Mouse (Mus musculus) CH12.LX (cell line): ENCODE data around the gene Alpi. TPM values are rescaled to one million over a fixed set of nuclear protein-coding genes. Genes with fewer than 3 reads are reported as not detected.

Experiments
- DNase-seq: peaks from one replicate; pipeline ENCODE4 v3.0.0-alpha.2; 2013; ENCODE audit errors: extremely low read depth
- H3K27ac ChIP-seq: 2 replicates; pipeline ENCODE4 v1.5.1; 2012; ENCODE audit warnings: low read depth, mild to moderate bottlenecking, control low read depth, moderate library complexity; ENCODE audit not compliant: insufficient read depth
- H3K27me3 ChIP-seq: replicated peaks from 2 replicates; pipeline ENCODE3; 2012; ENCODE audit warnings: inconsistent platforms
- H3K36me3 ChIP-seq, 2 experiments: replicated peaks in 1 of 2; 2 replicates each; pipeline versions ENCODE3 to v1.6.1; 2012; ENCODE audit warnings: inconsistent platforms in 1 of 2, low read length in 1 of 2, mild to moderate bottlenecking in 1 of 2, mixed read lengths in 1 of 2, moderate library complexity in 1 of 2; ENCODE audit not compliant: control insufficient read depth in 1 of 2, insufficient read depth in 1 of 2
- H3K4me1 ChIP-seq, 2 experiments: 2 replicates each; pipeline ENCODE4 v1.6.1; 2012; ENCODE audit warnings: inconsistent platforms in 1 of 2, moderate library complexity in 1 of 2; ENCODE audit not compliant: insufficient read depth in 2 of 2, control insufficient read depth in 1 of 2
- H3K4me2 ChIP-seq: 2 replicates; pipeline ENCODE4 v1.6.1; 2012; ENCODE audit warnings: low read depth, mild to moderate bottlenecking, control low read depth; ENCODE audit not compliant: poor library complexity, insufficient read depth, severe bottlenecking
- H3K4me3 ChIP-seq, 3 experiments: fragments of 150-350 bp in 1 of 3; sonication (generic) in 1 of 3; replicated peaks in 1 of 3; 2 replicates each; pipeline versions ENCODE3 to v1.5.1; 2011 to 2012; ENCODE audit warnings: low read depth in 2 of 3, low read length in 2 of 3, mild to moderate bottlenecking in 2 of 3, moderate library complexity in 2 of 3, control low read depth in 1 of 3, improper control_type of control experiment in 1 of 3, inconsistent platforms in 1 of 3, mixed read lengths in 1 of 3; ENCODE audit not compliant: poor library complexity in 1 of 3
- H3K79me2 ChIP-seq: replicated peaks from 2 replicates; pipeline ENCODE4 v1.6.1; 2012; ENCODE audit warnings: mild to moderate bottlenecking, moderate library complexity; ENCODE audit not compliant: control insufficient read depth, poor library complexity, insufficient read depth, severe bottlenecking; ENCODE audit errors: extremely low read depth
- H3K9ac ChIP-seq: 2 replicates; pipeline ENCODE4 v1.6.1; 2012; ENCODE audit warnings: low read depth, mild to moderate bottlenecking, control low read depth, moderate library complexity; ENCODE audit not compliant: insufficient read depth
- H3K9me3 ChIP-seq: replicated peaks from 2 replicates; pipeline ENCODE3; 2012; ENCODE audit warnings: low read length, inconsistent platforms, mixed read lengths
- CTCF ChIP-seq, 2 experiments: IDR thresholded peaks in 1 of 2; conservative IDR thresholded peaks in 1 of 2; 2 replicates each; pipeline ENCODE4 v1.5.1; 2011 to 2012; ENCODE audit warnings: low read depth in 2 of 2, low read length in 2 of 2, improper control_type of control experiment in 1 of 2, inconsistent platforms in 1 of 2, mild to moderate bottlenecking in 1 of 2, moderate library complexity in 1 of 2
- ELF1 ChIP-seq: IDR thresholded peaks from 2 replicates; pipeline ENCODE4 v1.6.1; 2014; ENCODE audit warnings: low read depth, mild to moderate bottlenecking, inconsistent platforms, low read length, improper control_type of control experiment
- GABPA ChIP-seq: IDR thresholded peaks from 2 replicates; pipeline ENCODE4 v1.6.1; 2012; ENCODE audit warnings: low read depth, low read length, improper control_type of control experiment, inconsistent platforms; ENCODE audit not compliant: insufficient replicate concordance
- HCFC1 ChIP-seq: IDR thresholded peaks from 2 replicates; pipeline ENCODE4 v1.6.1; 2012; ENCODE audit warnings: low read depth, mild to moderate bottlenecking, inconsistent platforms, low read length, improper control_type of control experiment
- IRF4 ChIP-seq: IDR thresholded peaks from 2 replicates; pipeline ENCODE4 v1.6.1; 2014; ENCODE audit warnings: low read depth, mild to moderate bottlenecking, inconsistent platforms, low read length, improper control_type of control experiment
- MEF2A ChIP-seq: IDR thresholded peaks from 2 replicates; pipeline ENCODE4 v1.6.1; 2014; ENCODE audit warnings: low read depth, mild to moderate bottlenecking, inconsistent platforms, low read length, improper control_type of control experiment, borderline replicate concordance
- NRF1 ChIP-seq: IDR thresholded peaks from 2 replicates; pipeline ENCODE4 v1.6.1; 2014; ENCODE audit warnings: low read depth, mild to moderate bottlenecking, inconsistent platforms, low read length, improper control_type of control experiment, moderate library complexity
- PAX5 ChIP-seq: IDR thresholded peaks from 2 replicates; pipeline ENCODE4 v1.6.1; 2012; ENCODE audit warnings: low read length, inconsistent platforms, mixed read lengths
- RAD21 ChIP-seq: IDR thresholded peaks from 2 replicates; pipeline ENCODE4 v1.6.1; 2011; ENCODE audit warnings: low read depth, mild to moderate bottlenecking, low read length, improper control_type of control experiment, moderate library complexity
- RCOR1 ChIP-seq: conservative IDR thresholded peaks from 2 replicates; pipeline ENCODE4 v1.6.1; 2012; ENCODE audit warnings: low read depth, mild to moderate bottlenecking, inconsistent platforms, low read length, improper control_type of control experiment
- SMC3 ChIP-seq: IDR thresholded peaks from 2 replicates; pipeline ENCODE4 v1.6.1; 2011; ENCODE audit warnings: low read depth, low read length, improper control_type of control experiment
- TBP ChIP-seq: conservative IDR thresholded peaks from 2 replicates; pipeline ENCODE4 v1.6.1; 2011; ENCODE audit warnings: low read depth, low read length, improper control_type of control experiment
- TCF12 ChIP-seq: IDR thresholded peaks from 2 replicates; pipeline ENCODE4 v1.6.1; 2014; ENCODE audit warnings: low read depth, mild to moderate bottlenecking, inconsistent platforms, low read length, improper control_type of control experiment
- UBTF ChIP-seq: IDR thresholded peaks from 2 replicates; pipeline ENCODE4 v1.6.1; 2012; ENCODE audit warnings: low read depth, mild to moderate bottlenecking, inconsistent platforms, low read length, improper control_type of control experiment, moderate library complexity
- ZC3H11A ChIP-seq: IDR thresholded peaks from 2 replicates; pipeline ENCODE4 v1.6.1; 2012; ENCODE audit warnings: low read depth, mild to moderate bottlenecking, inconsistent platforms, low read length, improper control_type of control experiment
- dilution Hi-C: fragments of 300-500 bp; cut with MboI; formaldehyde crosslinking; loops from 2 replicates; pipeline ENCODE4 v1.14.3; 2020; ENCODE audit warnings: low sequenced_read_pairs; ENCODE audit not compliant: extremely low pct_unique_long_range_greater_than_20kb, extremely low pct_ligation_motif_present
- in situ Hi-C: fragments of 300-500 bp; cut with MboI; formaldehyde crosslinking; loops from 3 replicates; pipeline ENCODE4 v1.14.3; 2019; ENCODE audit warnings: low sequenced_read_pairs, low pct_ligation_motif_present, low pct_unique_long_range_greater_than_20kb, mixed read lengths
- polyA plus RNA-seq: library from polyadenylated mRNA; unstranded; fragments of >175 nt; gene quantifications from 2 replicates; pipeline ENCODE4 v1.2.1, GENCODE M21; 2012; ENCODE audit warnings: low read depth; ENCODE audit not compliant: insufficient read length
- total RNA-seq, 2 experiments: library from RNA; depleted of rRNA; stranded (reverse); fragments of 300-350 nt in 1 of 2; fragments of >200 nt in 1 of 2; gene quantifications; 2 replicates each; pipeline ENCODE4 v1.2.3; 2012 to 2014

Gene Alpi
- total and polyA plus RNA-seq, 3 experiments, result not detected

- Histone ChIP-seq H3K27ac (no peak overlapping the region), H3K4me3 (no peak overlapping the region), H3K9me3 (no peaks in the 10 kb centered on the region), H3K4me1 (peaks cover 4 to 27% of the 10 kb centered on the region in 2 experiments; a peak in 3 of 4 replicates), H3K9ac (no peak overlapping the region), H3K36me3 (no peaks in the 10 kb centered on the region)
- DNase-seq, result no peak
- TF ChIP-seq GABPA (no peak), RCOR1 (no peak), MEF2A (no peak), NRF1 (no peak), ZC3H11A (no peak)
- TF ChIP-seq, all 38 proteins: peak for 0
- H3K27me3 ChIP-seq, result peaks cover 13% of the 10 kb centered on the region
- H3K79me2 ChIP-seq, result no peaks in the 10 kb centered on the region
- H3K4me2 ChIP-seq, result no peak overlapping the region
- in situ Hi-C loops (loop anchor here (5.0 kb wide), 1 partner anchor 83 kb away; no protein-coding TSS in a partner anchor), dilution Hi-C loops (no loop called here)
These were observed 2.5 kb upstream of the Alpi start for GRCm38 (mm10) chr1:87103936-87104335.

- H3K4me2 ChIP-seq, result no peak overlapping the region
- H3K27ac ChIP-seq, result no peak overlapping the region
- no peak overlapping the region for H3K4me3 ChIP-seq
These were observed 708 bp upstream of the Alpi start for GRCm38 (mm10) chr1:87102114-87102513.

GRCm38 (mm10) chr1:87098358-87098975, 2.9 kb downstream of the Alpi start:
- in situ Hi-C loops, result no loop called here
- H3K4me2 ChIP-seq, result no peak overlapping the region

More at GRCm38 (mm10) chr1:87102114-87102513, 708 bp upstream of the Alpi start:
- peaks cover 25% of the 10 kb centered on the region for H3K27me3 ChIP-seq
- in situ Hi-C loops, result loop anchor here (5.0 kb wide), 1 partner anchor 85 kb away; no protein-coding TSS in a partner anchor
- no peaks in the 10 kb centered on the region for H3K36me3 ChIP-seq
- no peak for DNase-seq
- TF ChIP-seq IRF4 (no peak), CTCF (conservative IDR thresholded peaks at IDR 0.05 in 1 of 2, IDR thresholded peaks at IDR 0.05 in 1 of 2; ENCODE audit: low read depth in 2 of 2, low read length in 2 of 2) (no peak), ELF1 (no peak), RCOR1 (no peak), UBTF (no peak), TCF12 (no peak)
- H3K4me1 ChIP-seq, result peaks cover 8 to 30% of the 10 kb centered on the region in 2 experiments; a peak in 3 of 4 replicates
- no peaks in the 10 kb centered on the region for H3K79me2 ChIP-seq
- dilution Hi-C loops, result no loop called here
- H3K9ac ChIP-seq, result no peak overlapping the region
- no peaks in the 10 kb centered on the region for H3K9me3 ChIP-seq

More at GRCm38 (mm10) chr1:87098358-87098975, 2.9 kb downstream of the Alpi start:
- Histone ChIP-seq H3K36me3 (no peaks in the 10 kb centered on the region), H3K4me3 (no peak overlapping the region), H3K9me3 (no peaks in the 10 kb centered on the region), H3K27me3 (peaks cover 51% of the 10 kb centered on the region), H3K27ac (no peak overlapping the region), H3K9ac (no peak overlapping the region), H3K4me1 (peaks cover 8 to 21% of the 10 kb centered on the region in 2 experiments; a peak in 3 of 4 replicates), H3K79me2 (no peaks in the 10 kb centered on the region)
- TF ChIP-seq HCFC1 (no peak), NRF1 (0 out of 2 replicates have a peak, but pooled peaks have one; percentile 11), SMC3 (peak; percentile 65), PAX5 (no peak), RAD21 (peak; percentile 34), TBP (no peak), CTCF (conservative IDR thresholded peaks at IDR 0.05 in 1 of 2, IDR thresholded peaks at IDR 0.05 in 1 of 2; ENCODE audit: low read depth in 2 of 2, low read length in 2 of 2) (peak in 1 of 2 experiments; percentile 77; a peak in 2 of 4 replicates)
- peak; percentile 51 for DNase-seq
- dilution Hi-C loops, result no loop called here
